Mouse (Mus musculus) limb, embryonic 14.5 days (tissue): ENCODE measurements around the gene Pdlim5. TPM values are rescaled to one million over a fixed set of nuclear protein-coding genes. Genes with fewer than 3 reads are reported as not detected.

Source experiments
- ATAC-seq: fragments of 200-750 bp; cut with Nextera tagmentation; 2 replicates; pipeline ENCODE4 v1.8.0; 2017; ENCODE audit warnings: low read depth, moderate number of reproducible peaks, moderate TSS enrichment; ENCODE audit not compliant: low FRiP score
- DNase-seq: peaks from one replicate; pipeline ENCODE4 v3.0.0-alpha.2; 2015; ENCODE audit warnings: low spot score
- H3K27ac ChIP-seq: fragments of 300-500 bp; sonication (generic); replicated peaks from 2 replicates; pipeline ENCODE4 v1.5.1; 2014; ENCODE audit warnings: low read depth, mild to moderate bottlenecking, low read length, moderate library complexity, mixed read lengths
- H3K27me3 ChIP-seq: fragments of 300-500 bp; sonication (generic); 2 replicates; pipeline ENCODE4 v1.6.1; 2014; ENCODE audit warnings: low read length, mixed read lengths; ENCODE audit not compliant: control insufficient read depth, insufficient read depth
- H3K36me3 ChIP-seq: fragments of 300-500 bp; sonication (generic); 2 replicates; pipeline ENCODE4 v1.6.1; 2014; ENCODE audit warnings: mild to moderate bottlenecking, low read length, moderate library complexity, mixed read lengths; ENCODE audit not compliant: control insufficient read depth, insufficient read depth
- H3K4me1 ChIP-seq: fragments of 300-500 bp; sonication (generic); 2 replicates; pipeline ENCODE4 v1.6.1; 2014; ENCODE audit warnings: antibody characterized with exemption, low read length, mixed read lengths; ENCODE audit not compliant: control insufficient read depth, insufficient read depth
- H3K4me2 ChIP-seq: fragments of 300-500 bp; sonication (generic); replicated peaks from 2 replicates; pipeline ENCODE4 v1.6.1; 2014; ENCODE audit warnings: low read depth, mild to moderate bottlenecking, low read length, moderate library complexity; ENCODE audit not compliant: severe bottlenecking
- H3K4me3 ChIP-seq: fragments of 300-500 bp; sonication (generic); replicated peaks from 2 replicates; pipeline ENCODE4 v1.5.1; 2014; ENCODE audit warnings: low read length
- H3K9ac ChIP-seq: fragments of 300-500 bp; sonication (generic); 2 replicates; pipeline ENCODE4 v1.6.1; 2014; ENCODE audit warnings: mild to moderate bottlenecking, low read depth, low read length, moderate library complexity; ENCODE audit not compliant: severe bottlenecking
- H3K9me3 ChIP-seq: fragments of 300-500 bp; sonication (generic); 2 replicates; pipeline ENCODE4 v1.6.1; 2016; ENCODE audit warnings: low read length; ENCODE audit not compliant: control insufficient read depth
- POLR2A ChIP-seq: fragments of 200-500 bp; IDR thresholded peaks from 2 replicates; pipeline ENCODE4 v1.8.0; 2012; ENCODE audit warnings: inconsistent platforms, mild to moderate bottlenecking, moderate library complexity, borderline replicate concordance; ENCODE audit not compliant: insufficient read depth, insufficient read length; ENCODE audit errors: extremely low read depth
- WGBS: fragments of 180-500 bp; shearing (Covaris S2); extraction: QIAGEN DNeasy Blood & Tissue Kit; methylation state at CpG from one replicate; pipeline ENCODE4 v1.1.7; 2014; 5-methylcytosine and 5-hydroxymethylcytosine counted together
- polyA plus RNA-seq, 2 experiments: library from polyadenylated mRNA; depleted of rRNA in 1 of 2; stranded (reverse) in 1 of 2; unstranded in 1 of 2; fragments of >200 nt; fragmentation: Nextera tagmentation in 1 of 2; extraction: Ambion mirVana in 1 of 2; gene quantifications; 2 replicates each; pipeline versions ENCODE4 v1.2.1 to v1.2.3; 2012 to 2014

The Pdlim5 gene
- polyA plus RNA-seq, 2 experiments, result 37.9 TPM

- no peaks in the 10 kb centered on the region for H3K36me3 ChIP-seq
- H3K27me3 ChIP-seq, result no peaks in the 10 kb centered on the region
- H3K27ac ChIP-seq, result no peak overlapping the region
- H3K9ac ChIP-seq, result no peak overlapping the region
- no peaks in the 10 kb centered on the region for H3K4me1 ChIP-seq
- DNase-seq (no peak), ATAC-seq (no peak)
- no peak overlapping the region for H3K4me3 ChIP-seq
- no peaks in the 10 kb centered on the region for H3K9me3 ChIP-seq
- TF ChIP-seq POLR2A, result no peak
- H3K4me2 ChIP-seq, result no peak overlapping the region
Measured at GRCm38 (mm10) chr3:142410930-142411329, 15.4 kb upstream of the Pdlim5 start.

GRCm38 (mm10) chr3:142394796-142395508, 544 bp downstream of the Pdlim5 start:
- peaks cover 6% of the 10 kb centered on the region for H3K27me3 ChIP-seq
- H3K27ac ChIP-seq, result 0 out of 2 replicates have a peak overlapping the region, but pooled peaks have one; percentile 33
- 2% methylated on average over 47 of the region's 64 CpGs for WGBS
- H3K9me3 ChIP-seq, result no peaks in the 10 kb centered on the region
- no peaks in the 10 kb centered on the region for H3K36me3 ChIP-seq
- peak overlapping the region; percentile 61 for H3K9ac ChIP-seq
- peak; percentile 63 for ATAC-seq
- H3K4me1 ChIP-seq, result no peaks in the 10 kb centered on the region
- peak overlapping the region; percentile 86 for H3K4me2 ChIP-seq
- H3K4me3 ChIP-seq, result peak overlapping the region; percentile 78
- TF ChIP-seq POLR2A, result no peak
- peak; percentile 26 for DNase-seq

- 31% methylated on average over 9 of the region's 9 CpGs for WGBS
- Histone ChIP-seq H3K27ac (no peak overlapping the region), H3K36me3 (no peaks in the 10 kb centered on the region), H3K4me1 (0 out of 2 replicates have a peak, but pooled peaks cover 2% of the 10 kb centered on the region), H3K9me3 (no peaks in the 10 kb centered on the region), H3K27me3 (peaks cover 6% of the 10 kb centered on the region), H3K9ac (no peak overlapping the region), H3K4me3 (peak overlapping the region; percentile 78), H3K4me2 (peak overlapping the region; percentile 86)
- ATAC-seq (no peak), DNase-seq (no peak)
- TF ChIP-seq POLR2A, result no peak
Measured at GRCm38 (mm10) chr3:142394000-142394411, 1.5 kb downstream of the Pdlim5 start.

- no peak overlapping the region for H3K4me3 ChIP-seq
- no peak for TF ChIP-seq POLR2A
- ATAC-seq, result no peak
- no peak overlapping the region for H3K4me2 ChIP-seq
- no peak for DNase-seq
- H3K9ac ChIP-seq, result no peak overlapping the region
- WGBS, result 82% methylated on average over 5 of the region's 5 CpGs
- H3K4me1 ChIP-seq, result 0 out of 2 replicates have a peak, but pooled peaks cover 4% of the 10 kb centered on the region
- H3K9me3 ChIP-seq, result no peaks in the 10 kb centered on the region
- H3K27me3 ChIP-seq, result peaks cover 6% of the 10 kb centered on the region
- no peaks in the 10 kb centered on the region for H3K36me3 ChIP-seq
- H3K27ac ChIP-seq, result no peak overlapping the region
Measured at GRCm38 (mm10) chr3:142391531-142391930, 4.0 kb downstream of the Pdlim5 start.

GRCm38 (mm10) chr3:142390288-142390687, 5.2 kb downstream of the Pdlim5 start:
- Histone ChIP-seq H3K4me3 (no peak overlapping the region), H3K36me3 (no peaks in the 10 kb centered on the region), H3K4me2 (no peak overlapping the region), H3K27me3 (peaks cover 6% of the 10 kb centered on the region), H3K27ac (no peak overlapping the region), H3K9ac (no peak overlapping the region), H3K9me3 (no peaks in the 10 kb centered on the region), H3K4me1 (0 out of 2 replicates have a peak, but pooled peaks cover 4% of the 10 kb centered on the region)
- ATAC-seq (no peak), DNase-seq (no peak)
- WGBS, result 58% methylated on average over 2 of the region's 2 CpGs
- no peak for TF ChIP-seq POLR2A

GRCm38 (mm10) chr3:142388189-142388588, 7.3 kb downstream of the Pdlim5 start:
- ATAC-seq, result no peak
- H3K9ac ChIP-seq, result no peak overlapping the region

More at GRCm38 (mm10) chr3:142388189-142388588, 7.3 kb downstream of the Pdlim5 start:
- Histone ChIP-seq H3K4me1 (0 out of 2 replicates have a peak, but pooled peaks cover 4% of the 10 kb centered on the region), H3K36me3 (no peaks in the 10 kb centered on the region), H3K27ac (no peak overlapping the region), H3K9me3 (no peaks in the 10 kb centered on the region), H3K4me3 (no peak overlapping the region), H3K4me2 (no peak overlapping the region), H3K27me3 (no peaks in the 10 kb centered on the region)
- no peak for DNase-seq
- no peak for TF ChIP-seq POLR2A
- 49% methylated on average over 4 of the region's 4 CpGs for WGBS
